Mouse (Mus musculus): ENCODE data around the gene Casp9.

DNA sequence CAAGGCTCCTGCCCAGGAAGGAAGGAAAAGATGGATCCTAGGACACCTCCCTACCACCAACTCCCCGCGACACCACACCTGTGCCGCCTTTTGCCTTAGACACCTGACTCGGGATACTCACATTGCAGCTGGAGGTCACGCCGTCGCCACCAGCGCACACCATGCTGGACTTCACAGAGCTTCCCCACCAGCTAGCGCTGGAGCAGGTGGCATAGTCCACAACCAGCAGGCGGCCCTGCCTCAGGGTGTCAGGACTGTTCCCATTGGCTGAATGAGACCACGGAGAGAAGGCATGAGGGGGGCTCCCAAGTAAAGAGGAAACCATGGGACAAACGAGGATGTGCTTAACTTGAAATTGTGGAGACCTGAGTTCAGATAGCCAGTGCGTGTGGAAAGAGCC lies 25.4 kb downstream of the Casp9 start:
- TF ChIP-seq POLR2A (IDR thresholded peaks at IDR 0.05; ENCODE audit: borderline replicate concordance, low read depth, low read length) (no peak), CTCF (IDR thresholded peaks at IDR 0.05; ENCODE audit: low read depth, low read length) (no peak)
